Mouse (Mus musculus): Measurements from ENCODE around the gene Pdzd9.

GRCm38 (mm10) chr7:120635362-120635781 lies 34.8 kb downstream of the Pdzd9 start:
- TF ChIP-seq CTCF (IDR thresholded peaks at IDR 0.05; ENCODE audit: control insufficient read depth, insufficient read depth, low read length) (no peak), POLR2A (IDR thresholded peaks at IDR 0.05; ENCODE audit: borderline replicate concordance, control insufficient read depth, low read depth, low read length) (no peak)

All from bone marrow, adult 2 months (tissue).